Mouse (Mus musculus) adrenal gland, adult 10 weeks (tissue): ENCODE results near the gene Foxn2. TPM values are rescaled to one million over a fixed set of nuclear protein-coding genes. Genes with fewer than 3 reads are reported as not detected.

ENCODE experiments used
- polyA plus RNA-seq: library from polyadenylated mRNA; stranded (reverse); fragments of 350-450 nt; fragmentation: Illumina TruSeq; extraction: RNeasy Lipid Tissue Mini Kit (QIAGEN cat#74804); gene quantifications from one replicate; pipeline ENCODE4 v1.2.3, GENCODE M21; 2014; ENCODE audit warnings: low read depth, low replicate concordance

Gene Foxn2
- polyA plus RNA-seq, result 28.8 TPM

DNA sequence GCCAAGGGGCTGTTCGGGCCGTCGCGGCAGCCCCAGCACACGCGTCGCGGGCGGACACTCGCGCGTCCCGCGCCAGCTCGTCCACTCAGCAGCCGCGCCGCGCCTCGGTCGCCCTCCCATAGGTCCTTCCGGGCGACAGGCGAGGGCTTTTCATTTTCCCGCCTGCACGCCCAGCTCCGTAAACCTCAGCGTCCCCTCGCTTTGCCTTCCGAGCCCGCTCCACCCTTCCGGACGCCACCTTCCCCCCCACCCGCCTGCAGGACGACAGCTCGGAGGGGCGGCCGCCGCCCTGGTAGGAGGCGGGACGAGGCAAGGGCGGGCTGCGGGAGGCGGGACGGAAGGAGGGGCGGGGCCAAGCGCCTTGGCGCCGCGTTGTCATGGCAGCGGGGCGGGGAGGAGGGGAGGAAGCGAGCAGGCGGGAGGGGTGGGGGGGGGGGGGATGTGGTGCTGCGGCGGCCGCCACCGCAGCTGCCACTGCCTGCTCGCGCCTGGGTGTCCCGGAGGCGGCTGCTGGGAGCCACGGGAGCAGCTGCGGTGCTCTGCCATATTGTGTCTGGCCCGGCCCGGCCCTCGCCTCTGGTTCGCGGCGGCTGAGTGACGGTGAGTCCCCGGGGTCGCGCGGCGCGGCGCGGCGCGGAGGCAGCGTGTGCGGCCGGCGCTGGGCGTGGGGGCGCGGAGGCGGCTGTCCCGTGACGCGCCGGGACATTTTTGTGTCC is at the start of gene Foxn2:
TSS of gene Foxn2 (plus strand) at position 427 of the 716 bp plus-strand sequence.

DNA sequence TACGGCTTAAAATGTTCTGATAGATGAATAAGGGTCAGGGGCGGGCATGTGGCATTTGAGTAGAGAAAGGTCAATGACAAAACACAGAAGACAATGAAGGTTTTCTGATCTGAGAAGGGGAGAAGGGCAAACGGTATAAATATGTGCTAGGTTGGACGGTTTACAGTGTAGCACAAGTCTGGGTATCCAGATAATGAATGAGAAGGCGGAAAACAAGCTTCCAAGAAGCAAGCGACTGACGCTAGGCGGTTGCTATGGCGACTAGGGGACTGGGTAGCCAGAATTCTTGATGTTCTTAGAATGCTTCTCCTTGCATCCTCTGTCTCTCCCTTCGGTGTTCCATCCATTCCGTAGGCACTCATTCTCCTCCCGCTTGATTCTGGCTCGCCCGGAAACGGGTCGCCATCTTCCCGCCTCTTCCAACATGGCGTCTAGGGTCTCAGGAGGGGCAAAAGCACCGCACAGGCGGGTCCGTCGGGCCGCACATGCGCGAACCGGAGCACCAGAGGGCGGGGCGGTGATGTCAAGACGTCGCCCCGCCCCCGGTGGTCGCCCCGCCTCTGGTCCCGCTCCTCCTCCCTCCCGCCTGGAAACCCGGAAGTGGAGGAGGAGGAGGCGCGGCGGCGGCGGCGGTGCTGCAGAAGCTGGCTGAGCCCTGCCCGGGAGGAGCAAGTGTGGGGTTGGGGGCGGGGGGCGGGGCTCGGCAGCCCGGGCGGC is 89.2 kb downstream of the Foxn2 start, which contains the start of gene Ppp1r21:
TSS of gene Ppp1r21 (plus strand) at position 600 of the 717 bp plus-strand sequence.

Other genes with a start within 250 kb of the Foxn2 start
- gene Ppp1r21, start 89.4 kb downstream of the Foxn2 start, polyA plus RNA-seq, result 49.9 TPM
- gene Ston1, start 157.0 kb downstream of the Foxn2 start, polyA plus RNA-seq, result 9.0 TPM
- gene Gtf2a1l, start 227.9 kb downstream of the Foxn2 start, polyA plus RNA-seq, result not detected